Mouse (Mus musculus) neural tube, embryonic 13.5 days (tissue): ENCODE measurements around the gene Tbc1d20. TPM values are rescaled to one million over a fixed set of nuclear protein-coding genes. Genes with fewer than 3 reads are reported as not detected.

Source experiments
- ATAC-seq: fragments of 200-750 bp; cut with Nextera tagmentation; 2 replicates; pipeline ENCODE4 v1.8.0; 2017; ENCODE audit warnings: low read depth, mild to moderate bottlenecking, moderate TSS enrichment, moderate library complexity
- H3K27ac ChIP-seq: fragments of 300-500 bp; sonication (generic); replicated peaks from 2 replicates; pipeline ENCODE4 v1.5.1; 2015; ENCODE audit warnings: moderate library complexity, mild to moderate bottlenecking, inconsistent platforms
- H3K27me3 ChIP-seq: fragments of 300-500 bp; sonication (generic); 2 replicates; pipeline ENCODE4 v1.6.1; 2015; ENCODE audit warnings: mild to moderate bottlenecking, inconsistent platforms
- H3K36me3 ChIP-seq: fragments of 300-500 bp; sonication (generic); 2 replicates; pipeline ENCODE4 v1.6.1; 2015; ENCODE audit warnings: mild to moderate bottlenecking, inconsistent platforms
- H3K4me1 ChIP-seq: fragments of 300-500 bp; sonication (generic); replicated peaks from 2 replicates; pipeline ENCODE4 v1.6.1; 2015; ENCODE audit warnings: inconsistent platforms
- H3K4me2 ChIP-seq: fragments of 300-500 bp; sonication (generic); 2 replicates; pipeline ENCODE4 v1.6.1; 2015; ENCODE audit warnings: inconsistent platforms, mild to moderate bottlenecking, moderate library complexity
- H3K4me3 ChIP-seq: fragments of 300-500 bp; sonication (generic); 2 replicates; pipeline ENCODE4 v1.5.1; 2015; ENCODE audit warnings: mild to moderate bottlenecking, inconsistent platforms
- H3K9ac ChIP-seq: fragments of 300-500 bp; sonication (generic); 2 replicates; pipeline ENCODE4 v1.6.1; 2015; ENCODE audit warnings: moderate library complexity, mild to moderate bottlenecking, inconsistent platforms
- H3K9me3 ChIP-seq: fragments of 300-500 bp; sonication (generic); 2 replicates; pipeline ENCODE4 v1.6.1; 2016; ENCODE audit warnings: inconsistent platforms
- WGBS: fragments of 180-500 bp; shearing (Covaris S2); methylation state at CpG from one replicate; pipeline ENCODE4 v1.1.7; 2015; 5-methylcytosine and 5-hydroxymethylcytosine counted together
- polyA plus RNA-seq: library from polyadenylated mRNA; unstranded; fragments of >200 nt; fragmentation: Nextera tagmentation; extraction: Ambion mirVana; gene quantifications from 2 replicates; pipeline ENCODE4 v1.2.1, GENCODE M21; 2015

Tbc1d20 gene
- polyA plus RNA-seq, 1 experiment from 2014 or later: 31.7 TPM

DNA sequence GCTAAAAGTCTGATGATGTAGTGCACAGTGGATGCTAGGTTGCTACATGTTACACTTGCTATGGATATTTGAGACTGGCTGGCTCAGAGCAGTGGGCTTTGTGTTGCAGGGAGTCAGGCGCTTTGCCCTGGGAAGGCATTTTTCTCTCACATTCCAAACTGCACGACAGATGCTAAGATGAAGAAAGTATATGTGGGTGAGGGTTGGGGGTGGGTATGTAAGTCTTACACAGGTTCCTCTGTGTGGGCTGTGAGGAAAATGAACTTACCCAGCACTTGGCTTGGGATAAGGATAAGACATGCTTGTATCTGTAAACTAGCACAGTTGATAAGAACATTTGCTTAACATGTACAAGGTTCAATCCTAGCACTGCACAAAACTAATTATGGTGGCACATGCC lies 9.2 kb downstream of the Tbc1d20 start:
- no peaks in the 10 kb centered on the region for H3K9me3 ChIP-seq
- no peak overlapping the region for H3K9ac ChIP-seq
- no peak overlapping the region for H3K4me3 ChIP-seq
- H3K4me2 ChIP-seq: no peak overlapping the region
- no peak overlapping the region for H3K27ac ChIP-seq
- H3K27me3 ChIP-seq: no peaks in the 10 kb centered on the region
- peaks cover 2% of the 10 kb centered on the region; the same call in 1 of the 2 replicates for H3K4me1 ChIP-seq
- WGBS: 86% methylated on average over 2 of the region's 2 CpGs
- ATAC-seq: no peak
- peaks cover 57% of the 10 kb centered on the region for H3K36me3 ChIP-seq

DNA sequence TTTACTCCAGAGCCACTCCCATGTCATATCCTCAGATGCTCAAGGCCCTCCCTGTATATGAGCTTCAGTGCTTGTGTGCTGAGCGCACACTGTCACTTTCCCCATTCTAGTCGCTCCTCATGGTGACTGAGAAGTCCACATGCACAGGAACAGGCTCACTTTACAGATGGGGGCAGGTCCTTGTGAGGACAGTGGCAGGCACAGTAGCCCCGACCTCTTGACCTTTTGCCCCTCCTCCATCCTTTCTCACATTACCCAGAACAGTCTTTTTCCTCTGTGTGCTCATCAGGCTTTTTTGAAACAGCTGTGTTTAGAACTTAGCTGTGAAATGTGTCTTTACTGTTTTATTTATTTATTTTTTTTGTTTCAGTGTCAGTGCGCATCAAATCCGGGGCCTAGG lies 10.2 kb downstream of the Tbc1d20 start:
- Histone ChIP-seq H3K9me3 (no peaks in the 10 kb centered on the region), H3K9ac (no peak overlapping the region), H3K27me3 (no peaks in the 10 kb centered on the region), H3K4me1 (no peaks in the 10 kb centered on the region), H3K4me2 (no peak overlapping the region), H3K27ac (no peak overlapping the region), H3K4me3 (no peak overlapping the region), H3K36me3 (peaks cover 66% of the 10 kb centered on the region)
- 57% methylated on average over 5 of the region's 5 CpGs for WGBS
- ATAC-seq: no peak

DNA sequence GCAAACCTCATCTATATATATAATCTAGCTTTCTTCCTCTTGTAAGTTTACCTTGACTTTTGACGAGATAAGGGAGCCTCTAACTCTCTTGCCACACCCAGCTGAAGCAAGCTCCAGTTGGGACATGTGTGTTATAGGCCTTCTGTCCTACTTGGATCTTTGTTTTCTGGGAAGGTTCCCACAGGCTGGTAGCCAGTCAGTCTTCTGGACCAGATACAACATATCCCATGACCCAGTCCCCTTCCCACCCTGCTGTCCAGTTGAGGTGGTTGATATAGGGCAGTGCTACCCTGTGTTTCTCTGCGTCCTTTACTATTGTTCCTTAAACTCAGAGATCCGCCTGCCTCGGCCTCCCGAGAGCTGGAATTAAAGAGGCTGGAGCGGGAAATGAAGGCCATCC lies 11.9 kb downstream of the Tbc1d20 start:
- WGBS: 96% methylated on average over 6 of the region's 6 CpGs
- H3K4me2 ChIP-seq: no peak overlapping the region
- H3K4me3 ChIP-seq: no peak overlapping the region
- no peaks in the 10 kb centered on the region for H3K4me1 ChIP-seq
- H3K36me3 ChIP-seq: peaks cover 83% of the 10 kb centered on the region
- no peak overlapping the region for H3K9ac ChIP-seq
- no peak overlapping the region for H3K27ac ChIP-seq
- H3K27me3 ChIP-seq: no peaks in the 10 kb centered on the region
- ATAC-seq: no peak
- no peaks in the 10 kb centered on the region for H3K9me3 ChIP-seq

DNA sequence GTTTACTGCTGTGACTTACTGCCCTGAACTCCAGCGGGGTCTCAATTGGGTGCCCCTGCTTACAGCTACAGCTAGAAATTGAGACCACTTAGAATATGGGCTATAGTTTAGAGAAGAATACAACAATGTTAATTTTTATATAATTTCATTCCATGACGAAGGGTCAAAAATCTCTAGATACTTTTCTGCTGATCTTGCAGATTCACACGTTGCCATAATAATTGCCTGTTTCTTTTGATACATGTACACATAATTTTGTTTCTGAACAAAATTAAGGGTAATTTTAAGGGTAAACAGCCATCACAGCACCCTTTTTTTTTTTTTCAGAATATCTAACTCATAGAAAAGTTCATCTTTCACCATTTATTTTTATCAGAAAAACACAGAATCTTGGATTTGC lies 13.6 kb downstream of the Tbc1d20 start:
- no peak overlapping the region for H3K4me3 ChIP-seq
- no peak overlapping the region for H3K9ac ChIP-seq
- H3K27ac ChIP-seq: no peak overlapping the region
- H3K4me2 ChIP-seq: no peak overlapping the region
- WGBS: 93% methylated on average over 3 of the region's 3 CpGs
- H3K4me1 ChIP-seq: no peaks in the 10 kb centered on the region
- peaks cover 95% of the 10 kb centered on the region for H3K36me3 ChIP-seq
- no peaks in the 10 kb centered on the region for H3K9me3 ChIP-seq
- no peak for ATAC-seq
- H3K27me3 ChIP-seq: no peaks in the 10 kb centered on the region

DNA sequence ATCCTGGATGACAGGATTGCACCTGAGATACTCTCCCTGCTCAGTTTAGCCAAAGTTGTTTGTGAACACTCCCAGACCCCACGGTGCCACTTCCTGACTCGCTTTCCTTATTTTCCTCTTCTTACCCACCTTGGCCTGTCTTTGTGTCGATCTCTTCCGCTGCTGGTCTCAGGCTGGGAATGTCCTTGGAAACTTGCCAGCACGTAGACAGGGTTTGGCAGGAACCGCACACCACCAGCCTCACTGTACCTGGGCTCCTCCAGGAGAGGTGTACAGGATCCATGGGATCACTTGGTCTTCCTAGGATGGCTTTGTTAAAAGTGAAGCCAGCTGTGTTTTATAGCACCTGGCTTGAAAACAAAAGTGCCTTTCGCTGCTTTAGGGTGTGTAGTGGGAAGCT lies 19.4 kb downstream of the Tbc1d20 start:
- no peak overlapping the region for H3K4me3 ChIP-seq
- no peak overlapping the region for H3K9ac ChIP-seq
- no peaks in the 10 kb centered on the region for H3K9me3 ChIP-seq
- H3K27ac ChIP-seq: no peak overlapping the region
- ATAC-seq: no peak
- no peak overlapping the region for H3K4me2 ChIP-seq
- H3K4me1 ChIP-seq: no peaks in the 10 kb centered on the region
- H3K36me3 ChIP-seq: peaks cover 99% of the 10 kb centered on the region
- 78% methylated on average over 7 of the region's 7 CpGs for WGBS
- no peaks in the 10 kb centered on the region for H3K27me3 ChIP-seq

DNA sequence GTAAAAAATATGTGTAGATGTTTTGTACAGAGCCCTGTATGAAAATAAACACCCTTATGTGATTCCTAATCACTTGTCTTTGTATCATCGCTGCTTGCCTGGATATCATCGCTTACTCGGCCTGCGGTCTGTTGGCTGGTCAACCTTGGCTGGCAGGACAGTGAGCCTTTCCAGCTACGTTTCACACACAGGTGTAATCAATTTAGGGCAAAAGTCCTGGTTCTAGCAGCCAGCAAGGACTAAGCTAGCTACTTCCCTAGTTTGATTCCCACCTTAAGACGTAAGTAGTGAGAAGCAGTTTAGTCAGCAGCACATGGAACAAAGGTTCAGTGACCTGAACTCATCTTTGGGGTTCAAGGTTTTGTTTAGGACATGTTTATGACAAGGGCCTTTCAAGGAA lies 20.3 kb downstream of the Tbc1d20 start:
- H3K27me3 ChIP-seq: no peaks in the 10 kb centered on the region
- peaks cover 99% of the 10 kb centered on the region for H3K36me3 ChIP-seq
- H3K4me2 ChIP-seq: no peak overlapping the region
- WGBS: 93% methylated on average over 6 of the region's 6 CpGs
- no peak overlapping the region for H3K9ac ChIP-seq
- no peaks in the 10 kb centered on the region for H3K9me3 ChIP-seq
- no peak overlapping the region for H3K27ac ChIP-seq
- H3K4me3 ChIP-seq: no peak overlapping the region
- ATAC-seq: no peak
- H3K4me1 ChIP-seq: no peaks in the 10 kb centered on the region

DNA sequence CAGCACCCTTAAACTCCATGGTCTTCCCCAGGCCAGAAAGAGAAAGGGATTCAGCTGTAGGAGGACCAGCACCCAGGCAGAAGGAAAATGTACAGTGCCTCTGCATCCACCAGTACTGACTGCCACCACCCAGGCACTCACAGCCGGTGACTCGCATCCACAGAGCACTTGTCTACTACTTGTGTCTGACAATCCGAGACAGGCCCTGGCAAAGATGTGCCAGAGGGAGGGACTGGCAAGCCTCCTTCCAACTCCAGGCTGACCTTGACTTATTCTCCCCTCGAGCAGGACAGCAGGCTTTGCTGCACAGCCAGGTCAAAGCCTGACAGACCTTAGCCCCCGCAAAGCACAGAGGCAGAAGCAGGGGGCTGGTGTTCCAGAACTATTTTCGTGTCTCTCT lies 23.4 kb downstream of the Tbc1d20 start:
- Histone ChIP-seq H3K27me3 (no peaks in the 10 kb centered on the region), H3K4me3 (no peak overlapping the region), H3K9ac (no peak overlapping the region), H3K4me1 (no peaks in the 10 kb centered on the region), H3K9me3 (no peaks in the 10 kb centered on the region), H3K4me2 (no peak overlapping the region), H3K27ac (no peak overlapping the region), H3K36me3 (peaks cover 98% of the 10 kb centered on the region)
- 91% methylated on average over 6 of the region's 6 CpGs for WGBS
- ATAC-seq: no peak

DNA sequence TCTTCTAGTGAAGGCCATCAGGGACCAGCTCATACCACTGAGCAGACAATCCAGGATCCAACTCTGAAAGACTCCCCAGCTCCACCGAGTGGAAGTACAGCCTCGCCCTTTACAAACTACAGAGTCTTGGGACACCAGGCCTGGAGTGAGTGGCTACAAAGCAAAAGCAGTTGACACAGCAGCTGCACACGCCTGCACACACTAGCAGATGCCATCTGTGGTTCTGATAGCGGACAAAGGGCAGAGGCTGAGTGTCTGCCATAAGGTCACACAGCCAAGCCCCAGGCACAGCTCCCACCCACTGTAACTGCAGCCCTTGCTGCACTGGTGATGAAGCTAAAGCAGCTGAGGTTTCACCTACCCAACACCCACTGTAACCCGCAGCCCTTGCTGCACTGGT lies 27.9 kb downstream of the Tbc1d20 start:
- 87% methylated on average over 5 of the region's 5 CpGs for WGBS
- Histone ChIP-seq H3K4me2 (no peak overlapping the region), H3K27ac (no peak overlapping the region), H3K9ac (no peak overlapping the region), H3K9me3 (no peaks in the 10 kb centered on the region), H3K4me1 (no peaks in the 10 kb centered on the region), H3K36me3 (peaks cover 99% of the 10 kb centered on the region), H3K27me3 (no peaks in the 10 kb centered on the region), H3K4me3 (no peak overlapping the region)
- no peak for ATAC-seq

DNA sequence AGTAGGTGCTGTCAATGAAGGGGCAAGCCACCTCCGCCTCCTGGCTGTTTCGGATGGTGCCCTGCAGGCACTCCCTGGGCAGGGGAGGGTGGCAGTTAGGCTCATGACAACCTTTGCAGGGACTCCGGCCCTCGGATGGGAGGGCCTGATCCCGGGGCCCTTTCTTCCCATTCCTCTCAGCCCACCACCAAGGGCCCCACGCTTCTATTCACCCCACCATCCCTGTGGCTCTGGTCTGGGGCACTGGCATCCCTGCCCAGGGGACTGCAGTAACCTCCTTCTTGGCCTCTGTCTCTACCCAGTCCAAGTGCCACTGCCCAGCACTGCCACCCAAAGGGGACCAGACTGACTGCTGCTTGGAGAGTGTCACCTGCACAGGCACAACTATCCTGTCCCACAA lies 28.6 kb downstream of the Tbc1d20 start:
- Histone ChIP-seq H3K4me1 (no peaks in the 10 kb centered on the region), H3K36me3 (peaks cover 99% of the 10 kb centered on the region), H3K4me3 (no peak overlapping the region), H3K9me3 (no peaks in the 10 kb centered on the region), H3K27me3 (no peaks in the 10 kb centered on the region), H3K27ac (no peak overlapping the region), H3K4me2 (no peak overlapping the region), H3K9ac (no peak overlapping the region)
- 93% methylated on average over 6 of the region's 6 CpGs for WGBS
- no peak for ATAC-seq

DNA sequence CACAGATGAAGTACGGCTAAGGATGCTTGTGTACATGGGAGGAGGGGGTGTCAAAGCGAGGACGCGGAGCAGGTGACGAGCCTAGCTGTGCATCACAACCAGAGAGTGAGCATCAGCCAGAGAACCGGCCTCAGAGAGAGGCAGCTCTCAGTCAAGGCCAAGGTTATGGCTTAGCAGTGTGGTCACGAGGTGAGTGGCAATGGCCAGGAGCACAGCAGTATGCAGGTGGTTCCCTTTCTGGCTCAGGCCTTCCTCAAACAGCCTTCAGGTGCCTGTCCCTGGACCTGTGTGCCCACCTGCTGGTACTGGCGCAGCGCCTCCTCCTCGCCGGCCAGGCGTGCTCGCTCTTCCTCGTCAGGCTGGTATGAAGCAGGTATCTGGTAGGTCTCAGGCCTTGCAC lies 30.3 kb downstream of the Tbc1d20 start:
- no peak for ATAC-seq
- H3K4me3 ChIP-seq: no peak overlapping the region
- WGBS: 95% methylated on average over 14 of the region's 14 CpGs
- H3K4me2 ChIP-seq: no peak overlapping the region
- H3K4me1 ChIP-seq: no peaks in the 10 kb centered on the region
- H3K36me3 ChIP-seq: peaks cover 98% of the 10 kb centered on the region
- no peaks in the 10 kb centered on the region for H3K9me3 ChIP-seq
- H3K27me3 ChIP-seq: no peaks in the 10 kb centered on the region
- no peak overlapping the region for H3K27ac ChIP-seq
- no peak overlapping the region for H3K9ac ChIP-seq

DNA sequence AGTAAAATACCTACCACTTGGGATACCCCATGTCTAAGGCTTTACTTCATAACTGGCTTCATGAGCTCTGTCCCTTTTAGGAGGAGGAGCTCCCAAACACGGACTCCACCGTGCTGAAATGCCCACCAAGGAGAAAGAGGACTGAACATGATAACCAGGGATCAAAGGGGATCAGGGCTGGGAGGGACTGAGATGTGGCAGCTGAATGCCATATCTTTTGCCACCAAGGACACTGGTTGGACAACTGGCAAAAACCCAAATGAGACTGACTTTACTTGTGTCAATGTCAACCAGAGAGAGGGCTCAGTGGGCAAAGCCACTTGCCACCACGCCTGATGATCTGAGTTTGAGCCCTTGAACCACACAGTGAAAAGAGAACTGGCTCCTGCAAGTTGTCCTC lies 31.2 kb downstream of the Tbc1d20 start:
- Histone ChIP-seq H3K4me2 (no peak overlapping the region), H3K9ac (no peak overlapping the region), H3K27ac (no peak overlapping the region), H3K4me3 (no peak overlapping the region), H3K27me3 (no peaks in the 10 kb centered on the region), H3K36me3 (peaks cover 95% of the 10 kb centered on the region), H3K9me3 (no peaks in the 10 kb centered on the region), H3K4me1 (peaks cover 3% of the 10 kb centered on the region; the same call in 1 of the 2 replicates)
- ATAC-seq: no peak
- WGBS: 95% methylated on average over 3 of the region's 3 CpGs

DNA sequence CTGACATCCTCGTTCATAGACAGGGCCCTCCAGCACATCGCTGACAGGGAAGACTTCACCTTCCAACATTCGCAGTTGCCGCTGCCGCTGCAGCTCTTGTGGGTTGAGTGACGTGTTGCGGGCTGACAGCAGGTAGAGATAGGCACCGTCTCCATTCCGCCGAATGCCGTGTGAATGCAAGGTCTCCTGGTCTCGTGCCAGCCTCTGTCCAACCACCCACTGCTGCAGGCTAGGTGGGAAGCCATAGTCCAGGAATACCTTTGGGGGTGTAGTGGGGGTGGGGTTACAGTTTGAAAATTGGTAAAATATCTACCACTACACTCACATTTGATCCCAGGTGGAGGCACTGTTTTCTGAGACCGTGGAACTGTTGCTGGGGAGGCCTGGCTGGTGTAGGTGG lies 32.5 kb downstream of the Tbc1d20 start:
- Histone ChIP-seq H3K4me2 (no peak overlapping the region), H3K9ac (no peak overlapping the region), H3K27me3 (no peaks in the 10 kb centered on the region), H3K27ac (no peak overlapping the region), H3K4me1 (peaks cover 16% of the 10 kb centered on the region), H3K4me3 (no peak overlapping the region), H3K36me3 (peaks cover 81% of the 10 kb centered on the region), H3K9me3 (no peaks in the 10 kb centered on the region)
- 94% methylated on average over 13 of the region's 13 CpGs for WGBS
- no peak for ATAC-seq

DNA sequence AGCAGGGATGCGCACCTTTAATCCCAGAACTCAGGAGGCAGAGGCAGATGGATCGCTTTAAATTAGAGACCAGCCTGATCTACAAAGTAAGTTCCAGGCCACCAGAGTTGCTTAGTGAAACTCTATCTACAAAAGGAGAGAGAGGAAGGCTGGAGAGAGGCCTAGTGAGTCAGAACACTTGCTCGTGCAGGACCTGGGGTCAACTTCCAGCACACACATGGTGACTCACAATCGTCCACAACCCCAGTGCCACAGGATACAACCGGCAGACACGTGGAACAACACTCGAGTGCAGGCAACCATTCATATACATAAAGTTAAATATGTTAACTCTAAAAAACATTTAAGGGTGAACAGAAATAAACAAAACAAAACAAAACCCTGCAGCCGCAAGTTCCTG lies 33.0 kb downstream of the Tbc1d20 start:
- WGBS: 92% methylated on average over 8 of the region's 8 CpGs
- peaks cover 76% of the 10 kb centered on the region for H3K36me3 ChIP-seq
- no peak overlapping the region for H3K9ac ChIP-seq
- H3K27ac ChIP-seq: no peak overlapping the region
- peaks cover 21% of the 10 kb centered on the region for H3K4me1 ChIP-seq
- no peak overlapping the region for H3K4me3 ChIP-seq
- H3K9me3 ChIP-seq: no peaks in the 10 kb centered on the region
- no peak overlapping the region for H3K4me2 ChIP-seq
- no peak for ATAC-seq
- no peaks in the 10 kb centered on the region for H3K27me3 ChIP-seq
